Mouse (Mus musculus) stomach, embryonic 16.5 days (tissue): ENCODE data around the gene Aebp2. TPM values are rescaled to one million over a fixed set of nuclear protein-coding genes. Genes with fewer than 3 reads are reported as not detected.
"Not testable (repeated sequence)": the region's sequence is repeated elsewhere in the genome, so short reads cannot be mapped to it uniquely, and the experiment has no call there.

ENCODE experiments used
- ATAC-seq: fragments of 200-750 bp; cut with Nextera tagmentation; 2 replicates; pipeline ENCODE4 v1.8.0; 2017; ENCODE audit warnings: moderate number of reproducible peaks, moderate TSS enrichment; ENCODE audit not compliant: insufficient read depth, low FRiP score
- H3K27ac ChIP-seq: fragments of 300-500 bp; sonication (generic); 2 replicates; pipeline ENCODE4 v1.5.1; 2014; ENCODE audit warnings: low read length
- H3K27me3 ChIP-seq: fragments of 300-500 bp; sonication (generic); 2 replicates; pipeline ENCODE4 v1.6.1; 2014; ENCODE audit warnings: low read length, control low read depth, mixed read lengths; ENCODE audit not compliant: control insufficient read depth, insufficient read depth
- H3K36me3 ChIP-seq: fragments of 300-500 bp; sonication (generic); 2 replicates; pipeline ENCODE4 v1.6.1; 2014; ENCODE audit warnings: low read length; ENCODE audit not compliant: control insufficient read depth, insufficient read depth
- H3K4me1 ChIP-seq: fragments of 300-500 bp; sonication (generic); 2 replicates; pipeline ENCODE4 v1.6.1; 2014; ENCODE audit warnings: low read length, control low read depth, mixed read lengths; ENCODE audit not compliant: control insufficient read depth, insufficient read depth
- H3K4me2 ChIP-seq: fragments of 300-500 bp; sonication (generic); 2 replicates; pipeline ENCODE4 v1.6.1; 2014; ENCODE audit warnings: low read depth, low read length, mixed read lengths
- H3K4me3 ChIP-seq: fragments of 300-500 bp; sonication (generic); replicated peaks from 2 replicates; pipeline ENCODE4 v1.5.1; 2014; ENCODE audit warnings: mild to moderate bottlenecking, low read length
- H3K9ac ChIP-seq: fragments of 300-500 bp; sonication (generic); 2 replicates; pipeline ENCODE4 v1.6.1; 2014; ENCODE audit warnings: low read length
- H3K9me3 ChIP-seq: fragments of 300-500 bp; sonication (generic); replicated peaks from 2 replicates; pipeline ENCODE4 v1.6.1; 2016; ENCODE audit warnings: low read length, control low read depth; ENCODE audit not compliant: control insufficient read depth
- WGBS: fragments of 180-500 bp; shearing (Covaris S2); extraction: QIAGEN DNeasy Blood & Tissue Kit; methylation state at CpG from one replicate; pipeline ENCODE4 v1.1.7; 2014; 5-methylcytosine and 5-hydroxymethylcytosine counted together
- polyA plus RNA-seq: library from polyadenylated mRNA; unstranded; fragments of >200 nt; fragmentation: Nextera tagmentation; extraction: Ambion mirVana; gene quantifications from 2 replicates; pipeline ENCODE4 v1.2.1, GENCODE M21; 2015

Aebp2 gene
- polyA plus RNA-seq, 1 experiment from 2014 or later, result 11.9 TPM

- no peak overlapping the region for H3K4me2 ChIP-seq
- no peak overlapping the region for H3K4me3 ChIP-seq
- ATAC-seq, result no peak
- WGBS, result 79% methylated on average over 8 of the region's 8 CpGs
- H3K27me3 ChIP-seq, result no peaks in the 10 kb centered on the region
- H3K4me1 ChIP-seq, result no peaks in the 10 kb centered on the region
- H3K9me3 ChIP-seq, result no peaks in the 10 kb centered on the region
- H3K27ac ChIP-seq, result no peak overlapping the region
- H3K36me3 ChIP-seq, result peaks cover 11% of the 10 kb centered on the region
- H3K9ac ChIP-seq, result no peak overlapping the region
Measured at GRCm38 (mm10) chr6:140592713-140593112, 29.8 kb upstream of the Aebp2 start.

DNA sequence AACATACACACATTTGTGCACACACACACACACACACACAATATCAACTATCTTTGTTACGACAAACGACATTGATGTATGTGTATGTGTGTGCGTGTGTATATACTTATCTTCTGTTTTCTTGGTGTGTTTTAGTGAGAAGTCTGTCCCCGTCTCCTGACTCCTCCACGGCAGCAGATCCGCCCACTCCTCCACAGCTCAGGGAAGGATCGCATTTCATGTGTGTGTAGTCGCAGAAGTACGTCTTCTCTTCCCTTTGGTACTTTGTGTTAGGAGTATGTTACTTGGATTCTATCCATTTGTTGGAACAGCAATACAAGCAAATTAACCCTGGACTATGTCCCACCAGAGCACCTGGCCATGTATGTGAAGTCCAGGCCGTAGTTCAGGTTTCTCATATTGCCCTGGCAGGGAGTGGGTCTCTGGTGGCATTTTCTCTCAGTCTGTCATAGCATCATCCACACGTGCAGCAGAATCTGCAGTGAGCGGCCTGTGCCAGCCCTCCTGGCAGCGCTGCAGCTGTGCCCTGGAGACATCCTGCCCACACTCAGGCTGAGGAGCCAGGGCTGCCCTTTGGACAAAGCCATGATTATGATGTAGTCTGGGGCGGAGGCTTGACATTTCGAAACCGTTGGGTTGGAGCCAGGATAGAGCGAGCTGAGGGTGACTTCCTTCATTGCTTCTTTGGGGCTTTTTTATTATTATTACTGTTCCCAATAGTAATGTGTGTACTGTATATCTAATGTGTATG is 28.9 kb upstream of the Aebp2 start:
- no peaks in the 10 kb centered on the region for H3K27me3 ChIP-seq
- H3K4me1 ChIP-seq, result no peaks in the 10 kb centered on the region
- peak; percentile 54; the same call in 1 of the 2 replicates for ATAC-seq
- no peak overlapping the region for H3K4me3 ChIP-seq
- H3K9ac ChIP-seq, result no peak overlapping the region
- WGBS, result 73% methylated on average over 17 of the region's 17 CpGs
- no peak overlapping the region for H3K4me2 ChIP-seq
- peaks cover 4% of the 10 kb centered on the region for H3K36me3 ChIP-seq
- H3K9me3 ChIP-seq, result no peaks in the 10 kb centered on the region
- H3K27ac ChIP-seq, result no peak overlapping the region; the same call in 1 of the 2 replicates

DNA sequence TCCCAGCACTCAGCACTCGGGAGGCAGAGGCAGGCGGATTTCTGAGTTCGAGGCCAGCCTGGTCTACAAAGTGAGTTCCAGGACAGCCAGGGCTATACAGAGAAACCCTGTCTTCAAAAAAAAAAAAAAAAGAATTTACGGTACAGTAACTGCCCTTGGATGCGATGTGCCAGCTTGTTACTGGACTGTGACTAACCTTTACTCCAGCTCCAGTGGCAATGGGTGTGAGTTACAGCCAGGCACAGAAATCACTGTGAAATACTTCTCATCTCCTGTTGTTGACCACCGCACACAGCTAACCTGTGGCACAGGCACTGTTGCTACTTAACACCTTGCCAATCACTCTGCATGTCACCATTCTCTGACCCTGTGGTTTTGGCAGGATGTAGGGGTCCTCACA is 26.9 kb upstream of the Aebp2 start:
- not testable (repeated sequence) for ATAC-seq, H3K4me1 ChIP-seq, H3K27me3 ChIP-seq, H3K4me3 ChIP-seq, H3K9me3 ChIP-seq, H3K36me3 ChIP-seq, H3K27ac ChIP-seq, H3K4me2 ChIP-seq, H3K9ac ChIP-seq
- WGBS, result 93% methylated on average over 6 of the region's 6 CpGs

GRCm38 (mm10) chr6:140597381-140598329 is 24.8 kb upstream of the Aebp2 start:
- H3K4me3 ChIP-seq, result no peak overlapping the region
- no peak for ATAC-seq
- H3K36me3 ChIP-seq, result no peaks in the 10 kb centered on the region
- no peak overlapping the region for H3K27ac ChIP-seq
- H3K9ac ChIP-seq, result no peak overlapping the region
- no peaks in the 10 kb centered on the region for H3K9me3 ChIP-seq
- no peak overlapping the region for H3K4me2 ChIP-seq
- no peaks in the 10 kb centered on the region for H3K4me1 ChIP-seq
- no peaks in the 10 kb centered on the region for H3K27me3 ChIP-seq
- 87% methylated on average over 15 of the region's 15 CpGs for WGBS

GRCm38 (mm10) chr6:140598516-140598915 is 23.9 kb upstream of the Aebp2 start:
- no peak overlapping the region for H3K4me3 ChIP-seq
- WGBS, result 87% methylated on average over 9 of the region's 9 CpGs
- no peak overlapping the region for H3K27ac ChIP-seq
- no peak overlapping the region for H3K4me2 ChIP-seq
- H3K9me3 ChIP-seq, result no peaks in the 10 kb centered on the region
- H3K4me1 ChIP-seq, result peaks cover 4% of the 10 kb centered on the region; the same call in 1 of the 2 replicates
- H3K36me3 ChIP-seq, result no peaks in the 10 kb centered on the region
- no peaks in the 10 kb centered on the region for H3K27me3 ChIP-seq
- ATAC-seq, result no peak
- H3K9ac ChIP-seq, result no peak overlapping the region

DNA sequence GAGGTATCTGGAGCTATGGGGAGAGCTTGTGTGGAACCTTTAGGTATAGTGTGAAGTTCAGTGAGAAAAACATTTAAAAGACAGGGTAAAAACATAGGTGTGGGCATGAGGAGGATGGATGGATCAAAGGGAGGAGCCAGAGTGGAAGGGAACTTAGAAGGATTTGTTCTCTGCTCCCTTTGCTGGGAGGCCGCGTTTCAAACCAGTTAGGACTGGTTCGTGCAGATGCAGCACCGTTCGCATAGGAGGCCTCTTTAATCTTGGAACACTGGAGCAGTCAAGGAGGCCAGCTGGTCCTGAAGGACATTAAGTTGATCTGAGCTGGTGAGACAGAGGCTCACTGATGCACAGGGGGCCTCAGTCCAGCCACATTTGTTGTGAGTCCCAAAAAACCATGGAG is 23.1 kb upstream of the Aebp2 start:
- Histone ChIP-seq H3K27ac (peak overlapping the region; percentile 18; the same call in 1 of the 2 replicates), H3K9ac (no peak overlapping the region), H3K4me1 (peaks cover 4% of the 10 kb centered on the region; the same call in 1 of the 2 replicates), H3K36me3 (no peaks in the 10 kb centered on the region), H3K4me3 (no peak overlapping the region), H3K4me2 (no peak overlapping the region), H3K9me3 (no peaks in the 10 kb centered on the region), H3K27me3 (no peaks in the 10 kb centered on the region)
- 79% methylated on average over 5 of the region's 5 CpGs for WGBS
- no peak for ATAC-seq

DNA sequence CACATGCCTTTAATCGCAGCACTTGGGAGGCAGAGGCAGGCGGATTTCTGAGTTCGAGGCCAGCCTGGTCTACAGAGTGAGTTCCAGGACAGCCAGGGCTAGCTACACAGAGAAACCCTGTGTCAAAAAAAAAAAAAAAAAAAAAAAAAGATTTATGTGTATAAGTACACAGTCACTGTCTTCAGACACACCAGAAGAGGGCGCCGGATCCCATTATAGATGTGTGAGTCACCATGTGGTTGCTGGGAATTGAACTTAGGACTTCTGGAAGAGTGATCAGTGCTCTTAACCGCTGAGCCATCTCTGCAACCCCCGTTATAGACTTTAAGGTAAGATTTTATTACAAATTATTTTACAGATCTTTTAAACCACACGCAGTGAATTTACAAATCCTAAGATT is 21.8 kb upstream of the Aebp2 start:
- not testable (repeated sequence) for H3K36me3 ChIP-seq, H3K9ac ChIP-seq, H3K4me1 ChIP-seq, H3K4me3 ChIP-seq, H3K27ac ChIP-seq, H3K4me2 ChIP-seq, H3K27me3 ChIP-seq, ATAC-seq, H3K9me3 ChIP-seq
- WGBS, result 92% methylated on average over 8 of the region's 8 CpGs

DNA sequence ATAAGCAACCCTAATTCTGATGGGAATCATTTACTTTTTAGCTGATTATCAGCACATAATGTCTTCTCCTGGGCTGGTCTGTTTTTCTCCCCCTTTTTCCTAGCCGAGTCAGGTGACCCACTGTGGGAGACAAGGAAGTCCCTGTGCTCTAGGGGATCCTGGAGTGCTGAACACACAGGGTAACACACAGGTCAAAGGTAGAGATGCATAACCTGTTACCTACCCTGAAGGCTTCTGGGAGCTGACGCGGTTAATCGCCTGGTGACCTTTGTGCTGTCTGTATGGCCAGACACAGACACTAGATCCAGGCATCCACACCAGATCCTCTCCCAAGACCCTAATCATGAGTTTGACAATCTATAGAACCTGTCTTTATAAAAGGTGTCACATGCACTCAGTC is 21.3 kb upstream of the Aebp2 start:
- H3K27ac ChIP-seq, result no peak overlapping the region
- H3K4me3 ChIP-seq, result no peak overlapping the region
- 91% methylated on average over 4 of the region's 4 CpGs for WGBS
- no peaks in the 10 kb centered on the region for H3K36me3 ChIP-seq
- no peaks in the 10 kb centered on the region for H3K9me3 ChIP-seq
- H3K4me2 ChIP-seq, result no peak overlapping the region
- ATAC-seq, result no peak
- H3K27me3 ChIP-seq, result no peaks in the 10 kb centered on the region
- H3K9ac ChIP-seq, result no peak overlapping the region
- peaks cover 4% of the 10 kb centered on the region; the same call in 1 of the 2 replicates for H3K4me1 ChIP-seq
